Mouse (Mus musculus) lung, adult 18-20 months (tissue): ENCODE measurements at regions not wholly inside any gene's neighbourhood (a gene's known extent, or its start where the extent isn't known, plus 50 kb on each side); places are given as distances from the start of the nearest gene placed in this dataset.
"Not testable (repeated sequence)": the region's sequence is repeated elsewhere in the genome, so short reads cannot be mapped to it uniquely, and the experiment has no call there.

Experiments used
- DNase-seq, 2 experiments: peaks; one replicate each; pipeline ENCODE4 v3.0.0; 2022; ENCODE audit warnings: mixed read lengths in 2 of 2

GRCm38 (mm10) chr14:58321234-58321633 lies 250.9 kb downstream of the Fgf9 start:
- no peak for DNase-seq

GRCm38 (mm10) chr14:58317640-58318039 lies 247.3 kb downstream of the Fgf9 start:
- DNase-seq = no peak

- DNase-seq = no peak
Observed at GRCm38 (mm10) chr14:58317231-58317630, 246.9 kb downstream of the Fgf9 start.

GRCm38 (mm10) chr14:58307695-58308094 lies 237.3 kb downstream of the Fgf9 start:
- no peak for DNase-seq

- DNase-seq = no peak
Observed at GRCm38 (mm10) chr14:58306832-58307521, 236.6 kb downstream of the Fgf9 start.

GRCm38 (mm10) chr14:58300411-58300887 lies 230.1 kb downstream of the Fgf9 start:
- no peak for DNase-seq

- no peak for DNase-seq
Observed at GRCm38 (mm10) chr14:58286007-58286525, 215.7 kb downstream of the Fgf9 start.

- DNase-seq = no peak
Observed at GRCm38 (mm10) chr14:58282708-58283290, 212.5 kb downstream of the Fgf9 start.

- DNase-seq = no peak
Observed at GRCm38 (mm10) chr14:58282264-58282663, 211.9 kb downstream of the Fgf9 start.

GRCm38 (mm10) chr14:58274440-58274839 lies 204.1 kb downstream of the Fgf9 start:
- DNase-seq = not testable (repeated sequence)

GRCm38 (mm10) chr14:58273693-58274419 lies 203.5 kb downstream of the Fgf9 start:
- peak; percentile 29 to 49 for DNase-seq

GRCm38 (mm10) chr14:58265373-58265772 lies 195.0 kb downstream of the Fgf9 start:
- DNase-seq = no peak

- no peak for DNase-seq
Observed at GRCm38 (mm10) chr14:58264401-58264800, 194.1 kb downstream of the Fgf9 start.

GRCm38 (mm10) chr14:58253369-58253968 lies 183.1 kb downstream of the Fgf9 start:
- DNase-seq = peak; percentile 74 to 86

- DNase-seq = no peak
Observed at GRCm38 (mm10) chr14:58225869-58226268, 155.5 kb downstream of the Fgf9 start.

- DNase-seq = no peak
Observed at GRCm38 (mm10) chr14:58224419-58224818, 154.1 kb downstream of the Fgf9 start.

- DNase-seq = no peak
Observed at GRCm38 (mm10) chr14:58208401-58208800, 138.1 kb downstream of the Fgf9 start.

GRCm38 (mm10) chr14:58202607-58203295 lies 132.4 kb downstream of the Fgf9 start:
- DNase-seq = no peak

GRCm38 (mm10) chr14:58189948-58190347 lies 119.6 kb downstream of the Fgf9 start:
- peak in 1 of 2 experiments; percentile 1 for DNase-seq

- no peak for DNase-seq
Observed at GRCm38 (mm10) chr14:58182869-58183268, 112.5 kb downstream of the Fgf9 start.

- no peak for DNase-seq
Observed at GRCm38 (mm10) chr14:58180724-58181123, 110.4 kb downstream of the Fgf9 start.

GRCm38 (mm10) chr14:58175651-58176363 lies 105.5 kb downstream of the Fgf9 start:
- DNase-seq = peak in 1 of 2 experiments; percentile 30
